Mouse (Mus musculus) spleen, embryonic (tissue): ENCODE measurements around the gene Trp73.

Experiments used
- CTCF ChIA-PET: fragments of 350-600 bp; sonication (Branson Sonifier 250); formaldehyde crosslinking; loops from one replicate; lab custom pipeline; 2022; lab: Charles Lee

Gene Trp73

DNA sequence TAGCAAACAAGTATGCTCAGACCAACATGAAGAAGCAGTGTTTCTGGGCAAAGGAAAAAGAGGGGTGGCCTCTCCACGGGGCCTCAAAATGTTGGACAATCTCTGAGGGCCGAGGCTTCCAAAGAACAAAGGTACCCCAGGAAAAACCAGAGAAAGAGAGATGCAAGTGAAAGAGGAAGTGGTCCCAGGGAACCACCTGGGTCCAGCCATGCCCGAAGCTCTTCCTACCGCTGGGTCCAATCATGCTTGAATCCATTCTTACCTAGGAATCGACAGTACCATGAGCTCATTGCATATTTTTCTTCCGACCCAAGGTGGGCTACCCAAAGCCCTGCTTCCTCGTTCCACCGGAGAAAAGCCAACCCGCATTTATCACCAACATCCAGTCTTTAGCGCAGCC is 36.1 kb downstream of the Trp73 start:
- CTCF ChIA-PET: no interaction called here

DNA sequence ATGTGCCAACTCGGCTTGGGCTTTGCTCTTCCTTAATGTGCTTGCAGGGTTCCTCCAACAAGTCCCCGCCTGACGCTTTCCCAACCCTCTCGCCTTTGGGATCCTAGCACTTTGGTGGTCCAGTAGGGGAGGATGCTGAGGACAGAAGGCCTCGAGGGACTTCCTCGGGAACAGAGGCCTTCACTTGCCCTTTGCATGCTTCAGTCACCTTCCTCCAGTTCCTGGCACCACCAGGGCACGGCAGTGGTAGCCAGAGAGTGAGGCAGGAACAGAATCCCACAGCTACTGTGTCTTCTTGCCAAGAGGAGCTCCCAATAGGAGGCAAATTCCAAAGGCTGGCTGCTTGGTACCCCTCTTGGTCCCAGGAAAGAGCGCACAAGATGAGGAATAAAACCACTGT is 36.6 kb downstream of the Trp73 start:
- CTCF ChIA-PET: no interaction called here

DNA sequence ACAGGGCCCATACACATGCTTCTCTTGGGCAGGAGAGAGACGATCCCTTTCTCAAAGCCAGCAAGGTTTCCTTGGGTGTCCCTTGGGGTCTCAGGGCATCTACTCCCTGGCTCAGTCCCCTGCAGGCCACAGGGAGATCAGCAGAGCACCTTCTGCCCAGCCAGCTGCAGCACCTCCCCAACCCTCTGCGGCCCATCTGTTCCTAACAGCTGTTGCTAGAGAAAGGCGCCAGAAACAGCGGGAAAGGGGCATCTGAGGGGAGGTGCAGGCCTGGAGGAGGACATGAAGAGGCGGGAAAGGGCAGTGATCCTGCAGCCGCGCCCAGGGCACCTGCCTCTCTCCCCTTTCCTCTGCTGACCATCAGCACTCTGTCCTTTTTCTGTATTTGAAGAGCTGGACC is 40.6 kb downstream of the Trp73 start:
- CTCF ChIA-PET: no interaction called here

DNA sequence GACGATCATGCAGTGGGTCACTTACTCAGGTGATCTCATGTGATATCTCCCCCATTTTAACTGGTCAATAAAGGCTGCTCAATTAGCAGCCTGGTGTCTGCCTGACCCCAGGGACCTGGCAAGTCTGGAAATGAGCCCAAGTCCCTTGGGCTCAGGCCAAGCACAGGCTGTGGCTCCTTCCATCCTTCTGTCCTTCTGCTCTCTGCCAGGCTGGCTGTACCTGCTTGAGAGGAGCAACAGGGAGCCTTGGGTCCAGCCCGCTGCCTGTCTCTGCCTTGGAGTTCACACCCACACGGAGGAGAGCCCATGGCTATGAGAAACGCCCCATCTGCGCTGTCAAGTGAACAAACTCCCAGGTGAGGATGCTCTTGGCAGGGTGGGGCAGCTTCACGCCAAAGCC is 43.9 kb downstream of the Trp73 start:
- CTCF ChIA-PET: no interaction called here

DNA sequence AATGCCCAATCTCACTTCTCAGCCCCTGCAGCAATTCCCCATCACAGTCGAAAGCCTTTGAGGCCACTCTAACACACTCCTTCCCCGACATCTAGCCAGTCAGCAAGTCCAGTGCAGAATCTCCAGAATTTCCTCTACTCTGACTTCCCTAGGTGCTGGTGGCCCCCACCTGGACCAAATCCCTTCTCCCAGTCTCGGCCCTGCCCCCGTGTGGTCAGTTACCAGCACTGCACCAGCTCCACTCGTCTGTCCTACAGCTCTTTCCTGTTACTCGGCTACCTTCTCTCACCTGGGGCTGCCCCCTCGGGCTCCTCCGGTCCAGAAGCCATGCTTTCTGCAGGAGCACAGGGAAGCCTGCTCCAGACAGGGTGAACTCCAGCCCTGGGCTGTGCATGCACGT is 46.8 kb downstream of the Trp73 start:
- CTCF ChIA-PET: no interaction called here

DNA sequence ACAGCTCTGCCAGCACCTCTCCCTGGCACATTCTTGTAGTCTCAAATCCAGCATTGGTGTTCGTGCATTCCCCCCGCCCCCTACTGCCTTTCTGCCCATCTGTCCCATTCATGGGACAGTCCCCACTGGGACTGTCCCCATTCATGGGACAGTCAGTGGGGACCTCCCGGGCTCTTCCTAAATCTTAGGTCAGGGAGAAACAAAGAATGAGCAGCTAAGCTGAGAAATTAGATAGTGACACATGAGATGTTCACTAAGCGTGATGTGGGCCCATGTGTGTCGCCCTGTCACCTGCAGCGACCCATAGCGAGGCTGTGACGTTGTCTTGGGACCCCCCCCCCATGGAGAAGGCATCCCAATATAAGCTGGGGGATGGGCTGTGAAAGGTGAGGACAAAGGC is 48.7 kb downstream of the Trp73 start:
- CTCF ChIA-PET: no interaction called here

DNA sequence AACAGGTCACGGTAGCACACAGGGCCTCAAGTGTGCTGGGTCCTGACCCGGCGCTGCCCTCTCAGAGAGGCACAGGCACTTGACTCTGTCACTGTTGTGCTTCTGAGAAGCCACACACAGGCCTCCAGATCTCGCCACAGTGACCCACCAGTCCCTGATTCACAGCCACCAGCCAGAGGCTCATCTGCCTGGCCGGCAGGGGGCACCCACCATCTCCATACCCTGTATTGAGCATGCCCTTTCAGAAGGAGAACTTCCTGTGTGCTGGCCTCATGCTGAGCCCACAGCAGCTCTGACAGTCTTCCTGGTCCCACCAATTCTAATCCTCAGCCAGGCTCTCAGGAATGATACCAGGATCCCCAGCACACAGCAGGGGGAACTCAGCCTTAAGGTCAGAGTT is 50.8 kb downstream of the Trp73 start:
- CTCF ChIA-PET: no interaction called here

DNA sequence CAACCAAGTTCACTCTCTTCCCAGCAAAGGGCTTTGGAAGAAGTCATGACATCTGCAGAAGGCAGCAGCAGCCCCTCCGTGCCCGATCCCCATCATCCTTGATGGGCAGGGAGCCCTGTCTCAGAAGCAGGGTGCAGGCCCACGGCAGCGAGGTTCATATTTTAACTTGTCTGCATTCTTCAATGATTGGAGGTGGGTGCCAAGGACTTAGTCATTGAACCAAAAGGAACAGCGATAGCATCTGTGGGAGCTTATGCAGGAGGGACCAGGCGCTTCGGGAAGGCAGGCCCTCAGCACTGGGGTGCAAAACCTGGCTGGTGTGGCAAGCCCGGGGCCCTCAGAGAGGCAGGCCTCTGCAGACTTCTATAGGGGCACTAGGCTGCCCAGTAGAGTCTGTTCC is 53.6 kb downstream of the Trp73 start:
- CTCF ChIA-PET: no interaction called here

DNA sequence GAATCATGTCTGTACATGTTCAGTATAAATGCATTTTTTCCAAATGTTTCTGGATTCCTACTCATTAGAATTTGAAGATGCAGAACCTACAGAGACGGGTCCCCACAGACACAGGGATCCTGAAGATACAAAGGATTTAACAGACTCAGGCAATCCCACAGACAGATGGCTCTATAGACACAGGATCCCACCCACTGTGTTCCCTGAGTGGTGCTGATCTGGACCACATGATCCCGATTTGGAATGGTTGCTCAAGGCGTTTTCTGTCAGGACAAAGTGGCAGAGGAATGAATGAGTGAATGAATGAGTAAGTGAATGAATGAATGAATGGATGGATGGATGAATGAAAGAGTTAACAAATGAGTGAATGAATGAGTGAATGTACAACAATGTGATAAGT is 54.2 kb downstream of the Trp73 start:
- CTCF ChIA-PET: no interaction called here

DNA sequence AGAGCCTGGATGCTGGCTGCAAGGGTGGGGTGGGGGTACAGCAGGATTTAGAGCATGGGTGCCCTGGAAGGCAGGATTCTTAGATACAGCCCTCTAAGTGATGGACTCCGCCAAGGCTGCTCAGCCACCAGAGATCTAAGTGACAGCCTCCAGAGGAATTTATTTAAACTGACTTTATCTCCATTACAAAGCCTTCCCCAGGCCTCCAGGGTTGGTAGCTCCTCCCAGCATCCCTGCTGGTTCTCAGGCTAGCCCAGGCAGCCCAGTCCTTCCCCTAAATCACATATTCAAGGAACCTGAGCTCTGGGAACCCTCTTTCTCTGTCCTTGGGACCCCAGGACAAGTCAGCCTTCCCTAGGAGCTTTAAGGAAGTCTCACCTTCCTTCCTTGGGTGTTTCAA is 58.0 kb downstream of the Trp73 start:
- CTCF ChIA-PET: no interaction called here

DNA sequence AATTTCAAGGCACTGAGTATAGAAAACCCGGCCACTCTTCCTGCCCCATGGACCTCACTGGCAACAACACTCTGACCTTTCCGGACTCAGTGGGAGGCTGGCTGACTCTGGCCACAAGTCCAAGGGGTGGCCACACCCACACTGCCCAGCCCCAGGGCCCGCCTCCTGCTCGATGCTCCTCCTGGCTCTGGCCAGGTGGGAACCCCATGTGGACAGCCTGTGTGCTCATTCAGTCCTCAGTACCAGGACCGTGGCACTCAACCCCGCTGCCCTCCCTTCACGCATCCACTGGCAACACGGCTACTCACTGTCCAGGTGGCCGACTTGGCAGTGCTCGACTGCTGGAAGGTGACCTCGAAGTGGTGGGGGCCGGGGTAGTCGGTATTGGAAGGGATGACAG is 59.0 kb downstream of the Trp73 start:
- CTCF ChIA-PET: no interaction called here

DNA sequence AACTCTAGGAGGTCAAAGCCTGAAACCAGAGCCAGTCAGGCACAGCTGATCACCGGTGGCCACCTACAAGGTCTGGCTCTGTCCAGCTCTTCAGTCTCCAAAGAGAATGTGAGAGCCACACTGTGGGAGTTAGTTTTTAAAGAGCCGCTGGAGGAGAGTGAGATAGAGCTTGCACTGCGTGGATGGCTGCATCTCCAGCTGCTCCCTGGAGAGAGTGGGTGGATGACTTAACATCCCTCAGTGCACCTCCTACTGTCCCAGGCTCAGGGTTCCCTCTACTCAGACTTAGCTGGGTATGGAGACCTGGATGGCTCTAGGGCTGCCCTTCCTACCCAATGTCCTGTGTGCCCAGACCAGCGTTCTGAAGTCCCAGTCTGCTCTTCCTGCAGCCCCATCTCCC is 59.8 kb downstream of the Trp73 start:
- CTCF ChIA-PET: no interaction called here

DNA sequence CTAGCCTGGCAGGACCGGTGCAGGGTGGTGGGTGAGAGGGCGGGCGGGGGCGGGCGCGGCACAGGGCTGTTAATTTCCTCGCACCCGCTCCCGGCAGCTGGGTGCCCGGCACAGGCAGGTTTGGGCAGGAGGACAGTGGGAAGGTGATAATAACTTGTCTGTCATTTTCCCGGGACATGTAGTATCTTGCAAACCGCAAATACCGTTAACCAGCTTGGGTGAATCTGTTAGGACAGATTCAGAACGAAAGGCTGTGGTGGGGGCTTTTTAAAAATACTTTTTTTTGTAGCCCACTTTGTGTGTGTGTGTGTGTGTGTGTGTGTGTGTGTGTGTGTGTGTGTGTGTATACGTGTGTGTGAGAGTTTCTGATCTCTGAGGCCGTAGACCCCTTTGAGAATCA is 68.1 kb downstream of the Trp73 start:
- CTCF ChIA-PET: no interaction called here

DNA sequence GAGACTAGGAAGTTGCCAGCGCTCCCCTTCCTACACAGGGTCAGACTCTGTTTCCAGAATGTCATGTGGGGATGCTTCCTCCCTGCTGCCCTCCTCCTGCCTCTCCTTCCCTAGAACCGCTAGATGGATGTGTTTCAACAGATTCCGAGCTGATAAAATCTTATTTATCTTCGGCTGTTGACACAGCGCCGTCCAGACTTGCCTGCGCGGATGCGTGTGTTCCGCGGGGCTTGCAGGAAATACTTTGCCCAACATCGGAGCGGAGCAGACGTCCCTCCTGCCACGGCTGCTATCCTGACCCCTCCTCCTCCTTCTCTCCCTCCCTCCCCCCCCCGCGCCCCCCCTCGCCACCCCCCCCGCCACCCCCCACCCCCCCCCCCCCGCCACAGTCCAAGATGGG is 68.5 kb downstream of the Trp73 start:
- CTCF ChIA-PET: no interaction called here

DNA sequence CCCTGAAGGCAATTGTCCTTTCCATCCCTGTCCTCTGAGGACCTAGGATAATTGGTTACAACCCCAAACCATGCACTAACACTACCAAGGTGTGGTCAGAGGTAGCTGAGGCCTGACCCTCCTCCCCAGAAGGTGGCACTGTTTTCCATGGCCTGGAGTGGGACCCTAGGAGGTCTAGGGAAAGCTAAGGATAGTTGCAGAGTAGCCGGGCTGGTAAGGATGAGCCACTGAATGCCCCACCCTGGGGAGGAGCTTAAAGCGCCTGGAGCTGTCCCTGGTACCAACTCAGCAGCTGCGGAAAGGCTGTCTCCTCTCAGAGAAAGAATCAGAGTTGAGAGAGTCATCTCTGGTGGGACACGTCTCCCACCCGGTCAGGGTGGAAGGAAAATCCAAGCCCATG is 69.1 kb downstream of the Trp73 start:
- CTCF ChIA-PET: no interaction called here

DNA sequence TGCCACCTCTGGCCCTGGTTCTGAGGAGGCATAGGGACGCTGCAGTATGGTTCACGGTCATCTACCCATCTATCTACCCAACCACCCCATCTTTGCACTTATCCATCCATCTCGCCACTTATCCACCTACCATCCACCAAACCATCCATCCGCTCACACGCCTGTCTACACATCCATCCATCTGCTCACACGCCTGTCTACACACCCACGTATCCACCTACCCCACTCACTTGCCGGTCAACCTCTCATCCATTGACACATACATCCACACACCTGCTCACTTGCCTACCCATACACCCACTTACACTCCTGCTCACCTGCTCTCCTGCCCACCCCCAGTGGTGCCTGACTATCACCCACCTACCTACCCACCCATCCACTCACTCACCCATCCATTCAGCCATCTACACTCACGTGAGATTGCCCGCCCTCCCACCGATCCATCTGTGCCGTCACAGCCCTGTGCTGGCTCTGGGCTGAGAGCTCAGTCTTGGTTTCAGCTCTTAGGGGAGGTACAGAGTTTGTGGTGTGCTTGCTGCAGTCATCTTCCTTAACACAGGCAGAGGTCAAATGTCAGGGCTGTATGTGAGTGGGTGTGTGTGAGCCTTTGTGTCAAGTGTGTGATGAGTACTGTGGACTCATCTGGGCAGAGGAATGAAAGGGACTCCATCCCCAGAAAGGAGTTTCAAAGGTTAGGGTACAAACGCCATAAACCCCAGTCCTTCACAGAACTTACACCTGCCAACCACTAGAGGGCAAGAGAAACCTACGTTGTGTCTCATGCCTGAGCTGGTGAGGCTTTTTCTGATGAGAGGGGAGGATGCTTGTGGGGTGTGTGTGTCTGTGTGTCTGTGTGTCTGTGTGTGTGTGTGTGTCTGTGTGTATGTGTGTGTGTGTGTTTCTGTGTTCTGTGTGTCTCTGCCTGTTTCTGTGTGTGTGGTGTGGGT is 74.9 kb downstream of the Trp73 start:
- CTCF ChIA-PET: interaction anchor here (0.7 kb wide), 2 partner anchors 79 to 144 kb away, joined by 3 to 11 read pairs; no protein-coding TSS in a partner anchor

DNA sequence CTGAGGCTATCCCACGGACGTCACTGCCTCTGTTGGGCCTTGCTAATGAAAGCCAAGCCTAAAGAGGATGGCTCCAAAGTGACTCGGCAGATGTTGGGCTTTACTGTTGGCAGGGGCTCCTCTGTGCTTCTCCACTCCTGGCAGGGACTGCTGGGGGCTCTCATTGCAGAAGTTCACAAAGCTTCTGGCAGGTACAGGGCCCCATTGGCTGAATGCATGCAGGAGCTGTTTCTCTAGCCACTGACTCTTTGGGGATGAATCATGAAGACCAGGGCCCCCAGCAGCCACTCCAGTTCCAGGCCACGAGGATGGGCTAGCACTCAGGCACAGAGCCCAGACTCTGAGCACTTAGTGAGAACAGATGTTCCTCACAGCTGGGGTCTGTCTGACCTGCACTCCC is 82.3 kb downstream of the Trp73 start:
- CTCF ChIA-PET: no interaction called here

DNA sequence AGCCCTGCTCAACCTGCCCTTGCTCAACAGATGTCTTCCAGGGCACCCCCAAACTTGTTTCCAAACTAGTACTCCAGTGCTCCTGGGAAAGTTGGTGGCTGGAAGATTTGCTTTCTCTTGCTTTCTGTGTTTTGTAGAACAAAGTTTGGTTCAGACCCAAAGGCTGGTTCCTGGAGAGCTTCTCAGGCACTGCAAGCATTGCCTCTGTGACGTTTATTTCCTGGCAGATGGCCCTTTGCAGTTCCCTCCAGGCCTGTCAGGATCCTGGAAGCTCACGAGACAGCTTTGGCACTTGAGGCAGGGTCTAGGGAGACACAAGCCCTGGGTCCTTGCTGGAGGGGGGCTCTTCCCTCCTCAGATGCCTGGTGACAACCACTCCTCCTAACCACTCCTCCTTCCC is 83.3 kb downstream of the Trp73 start:
- CTCF ChIA-PET: no interaction called here

DNA sequence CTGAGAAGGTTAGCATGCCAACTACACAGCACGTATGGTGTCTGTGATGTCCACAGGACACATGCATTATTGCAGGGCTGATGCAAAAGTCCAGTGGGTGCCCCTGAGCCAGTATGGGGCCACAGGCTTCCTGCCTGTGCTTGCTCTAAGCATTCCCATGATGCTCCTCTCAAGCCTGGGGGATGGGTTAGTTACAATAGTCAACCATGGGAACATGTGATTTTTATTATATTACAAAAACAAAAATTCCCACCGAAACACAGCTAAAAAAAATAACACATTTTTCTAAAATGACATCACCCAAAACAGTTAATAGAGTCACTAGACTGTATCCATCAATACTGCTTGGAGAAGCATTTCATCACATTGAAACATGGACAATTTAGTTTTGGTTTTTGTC is 84.0 kb downstream of the Trp73 start:
- CTCF ChIA-PET: no interaction called here

DNA sequence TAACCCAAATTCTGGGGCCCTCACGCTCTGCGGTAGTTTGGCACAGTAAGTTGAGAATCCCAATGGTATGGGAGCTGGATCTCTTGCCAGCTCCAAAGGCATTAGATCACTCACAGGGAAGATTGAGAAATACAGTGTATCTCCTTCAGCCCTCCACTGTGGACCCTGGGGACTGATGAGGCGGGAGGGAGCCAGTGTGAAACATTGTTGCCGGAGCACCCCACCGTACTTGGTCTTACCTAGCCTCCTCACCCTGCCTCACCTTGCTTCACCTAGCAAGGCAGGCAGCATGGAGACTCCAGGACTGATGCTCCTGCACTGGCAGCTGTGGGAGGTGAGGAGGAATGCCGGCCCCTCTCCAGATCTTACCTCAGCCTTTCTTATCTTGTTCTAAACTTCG is 84.5 kb downstream of the Trp73 start:
- CTCF ChIA-PET: no interaction called here

DNA sequence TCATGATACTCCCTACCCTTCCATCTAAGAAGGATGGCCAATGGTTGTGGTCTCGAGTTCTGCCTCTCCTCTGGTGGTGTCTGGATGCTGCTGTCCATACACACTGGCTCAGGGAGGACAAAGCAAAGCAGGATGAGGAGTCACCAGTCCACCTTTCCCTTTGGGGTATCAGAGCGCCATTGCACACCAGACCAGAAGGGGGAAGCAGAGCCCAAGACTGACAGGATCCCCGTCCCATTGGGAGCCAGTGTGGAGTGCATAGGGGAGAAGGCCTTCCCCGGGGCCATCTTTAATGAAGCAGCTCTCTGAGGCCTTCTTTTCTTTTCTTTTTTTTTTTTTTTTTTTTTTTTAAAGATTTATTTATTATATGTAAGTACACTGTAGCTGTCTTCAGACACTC is 86.9 kb downstream of the Trp73 start:
- CTCF ChIA-PET: no interaction called here

DNA sequence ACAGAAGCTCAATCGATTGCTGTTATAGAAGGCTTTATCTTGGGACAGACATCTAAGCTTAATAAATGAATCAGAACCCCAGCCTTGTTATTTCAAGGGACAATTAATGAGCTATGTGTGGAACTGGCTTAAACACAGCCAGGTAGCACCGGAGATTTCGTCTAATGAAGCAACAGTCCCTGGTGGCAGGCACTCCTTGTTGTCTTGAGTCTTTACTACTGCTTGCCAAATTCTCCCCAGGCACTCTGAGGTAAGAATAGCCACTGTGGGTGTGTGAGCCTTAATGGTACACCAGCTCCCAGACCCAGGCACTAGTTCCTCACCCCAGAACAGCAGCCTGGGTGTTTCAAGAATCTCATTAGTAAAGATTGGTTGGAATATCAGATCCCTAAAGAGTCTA is 88.6 kb downstream of the Trp73 start:
- CTCF ChIA-PET: no interaction called here

DNA sequence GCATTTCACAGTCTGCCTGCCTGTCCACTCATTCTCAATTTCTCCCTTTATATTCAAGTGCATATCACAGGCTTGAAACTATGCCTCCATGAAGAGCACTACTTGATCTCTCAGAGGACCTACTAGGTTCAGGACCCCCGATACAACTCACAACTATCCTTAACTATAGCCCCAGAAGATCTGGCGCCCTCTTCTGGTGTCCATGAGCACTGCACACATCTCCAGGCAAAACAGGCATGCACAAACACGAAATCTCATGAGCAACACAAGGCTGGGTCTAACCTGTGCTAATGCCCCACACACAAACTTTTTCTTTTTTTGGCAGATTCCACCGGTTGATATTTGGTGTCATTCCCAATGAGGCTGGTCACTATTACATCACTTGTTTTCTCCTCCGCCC is 94.2 kb downstream of the Trp73 start:
- CTCF ChIA-PET: no interaction called here

DNA sequence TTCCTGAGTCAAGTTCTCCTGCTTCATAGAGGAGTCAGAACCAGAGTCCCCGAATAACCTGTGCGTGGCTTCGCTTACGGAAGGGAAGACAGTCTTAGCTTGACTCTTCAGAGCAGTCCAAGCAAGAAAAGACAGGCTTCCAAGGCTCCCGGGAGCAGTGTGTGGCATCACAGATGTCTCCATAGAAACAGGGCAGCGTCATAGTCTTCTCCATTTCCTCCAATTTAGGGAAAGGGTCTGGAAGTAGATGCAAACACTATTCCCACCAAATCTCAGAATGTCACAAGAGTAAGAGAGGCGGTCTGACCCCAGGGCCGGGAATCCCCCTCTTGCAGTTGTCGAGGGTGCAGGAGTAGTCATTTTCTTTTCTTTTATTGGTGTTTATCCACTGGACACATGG is 97.4 kb downstream of the Trp73 start, which contains the start of gene Ccdc27:
TSS of gene Ccdc27 (minus strand) at position 101 of the 400 bp plus-strand sequence.
- CTCF ChIA-PET: no interaction called here
